Mouse (Mus musculus) midbrain, embryonic 11.5 days (tissue): ENCODE results near the gene Myo5a. TPM values are rescaled to one million over a fixed set of nuclear protein-coding genes. Genes with fewer than 3 reads are reported as not detected.
A peak's percentile ranks its signal among the peaks of the same experiment; 100 is the strongest.

ENCODE experiments used
- ATAC-seq: fragments of 200-750 bp; cut with Nextera tagmentation; 2 replicates; pipeline ENCODE4 v1.8.0; 2017; ENCODE audit warnings: moderate TSS enrichment, moderate library complexity; ENCODE audit not compliant: low FRiP score
- DNase-seq: peaks from one replicate; pipeline ENCODE4 v3.0.0; 2015; ENCODE audit warnings: low spot score; ENCODE audit errors: missing footprints
- H3K27ac ChIP-seq: fragments of 300-500 bp; sonication (generic); 2 replicates; pipeline ENCODE4 v1.5.1; 2014; ENCODE audit warnings: low read depth, low read length
- H3K27me3 ChIP-seq: fragments of 300-500 bp; sonication (generic); 2 replicates; pipeline ENCODE4 v1.6.1; 2014; ENCODE audit warnings: mild to moderate bottlenecking, low read length, moderate library complexity, mixed read lengths; ENCODE audit not compliant: control insufficient read depth, insufficient read depth
- H3K36me3 ChIP-seq: fragments of 300-500 bp; sonication (generic); 2 replicates; pipeline ENCODE4 v1.6.1; 2014; ENCODE audit warnings: mild to moderate bottlenecking, low read length, moderate library complexity, mixed read lengths; ENCODE audit not compliant: control insufficient read depth, insufficient read depth
- H3K4me1 ChIP-seq: fragments of 300-500 bp; sonication (generic); 2 replicates; pipeline ENCODE4 v1.6.1; 2014; ENCODE audit warnings: low read length; ENCODE audit not compliant: control insufficient read depth, insufficient read depth
- H3K4me2 ChIP-seq: fragments of 300-500 bp; sonication (generic); 2 replicates; pipeline ENCODE4 v1.6.1; 2014; ENCODE audit warnings: mild to moderate bottlenecking, moderate library complexity
- H3K4me3 ChIP-seq: fragments of 300-500 bp; sonication (generic); 2 replicates; pipeline ENCODE4 v1.5.1; 2014; ENCODE audit warnings: low read depth, low read length
- H3K9ac ChIP-seq: fragments of 300-500 bp; sonication (generic); 2 replicates; pipeline ENCODE4 v1.6.1; 2014; ENCODE audit warnings: low read length
- H3K9me3 ChIP-seq: fragments of 300-500 bp; sonication (generic); 2 replicates; pipeline ENCODE4 v1.6.1; 2016; ENCODE audit warnings: low read length; ENCODE audit not compliant: control insufficient read depth
- WGBS: fragments of 180-500 bp; shearing (Covaris S2); extraction: QIAGEN DNeasy Blood & Tissue Kit; methylation state at CpG from one replicate; pipeline ENCODE4 v1.1.7; 2014; 5-methylcytosine and 5-hydroxymethylcytosine counted together
- polyA plus RNA-seq: library from polyadenylated mRNA; unstranded; fragments of >200 nt; fragmentation: Nextera tagmentation; extraction: Ambion mirVana; gene quantifications from 2 replicates; pipeline ENCODE4 v1.2.1, GENCODE M21; 2014

Gene Myo5a
- polyA plus RNA-seq, 1 experiment from 2014 or later, result 29.2 TPM

GRCm38 (mm10) chr9:75092134-75092533 lies 21.3 kb downstream of the Myo5a start:
- Histone ChIP-seq H3K4me2 (no peak overlapping the region), H3K9ac (no peak overlapping the region), H3K9me3 (no peaks in the 10 kb centered on the region), H3K27ac (no peak overlapping the region), H3K4me1 (no peaks in the 10 kb centered on the region), H3K4me3 (no peak overlapping the region), H3K27me3 (no peaks in the 10 kb centered on the region), H3K36me3 (no peaks in the 10 kb centered on the region)
- no peak for DNase-seq
- 80% methylated on average over 1 of the region's 1 CpGs for WGBS
- no peak for ATAC-seq

- H3K4me2 ChIP-seq, result no peak overlapping the region
- 86% methylated on average over 3 of the region's 3 CpGs for WGBS
- H3K9ac ChIP-seq, result no peak overlapping the region
- no peak for DNase-seq
- no peak for ATAC-seq
- H3K4me1 ChIP-seq, result no peaks in the 10 kb centered on the region
- H3K27me3 ChIP-seq, result no peaks in the 10 kb centered on the region
- no peaks in the 10 kb centered on the region for H3K36me3 ChIP-seq
- no peak overlapping the region for H3K4me3 ChIP-seq
- no peak overlapping the region for H3K27ac ChIP-seq
- no peaks in the 10 kb centered on the region for H3K9me3 ChIP-seq
Observed at GRCm38 (mm10) chr9:75094762-75095161, 23.9 kb downstream of the Myo5a start.

- Histone ChIP-seq H3K9me3 (no peaks in the 10 kb centered on the region), H3K27me3 (no peaks in the 10 kb centered on the region), H3K4me2 (no peak overlapping the region), H3K4me3 (no peak overlapping the region), H3K9ac (no peak overlapping the region), H3K4me1 (peaks cover 4% of the 10 kb centered on the region), H3K36me3 (no peaks in the 10 kb centered on the region), H3K27ac (no peak overlapping the region)
- DNase-seq (no peak), ATAC-seq (no peak)
- WGBS, result 96% methylated on average over 9 of the region's 9 CpGs
Observed at GRCm38 (mm10) chr9:75098937-75099336, 28.1 kb downstream of the Myo5a start.

- peaks cover 9% of the 10 kb centered on the region for H3K4me1 ChIP-seq
- 94% methylated on average over 8 of the region's 8 CpGs for WGBS
- DNase-seq, result no peak
Observed at GRCm38 (mm10) chr9:75100157-75100781, 29.5 kb downstream of the Myo5a start.

GRCm38 (mm10) chr9:75102131-75102530 lies 31.3 kb downstream of the Myo5a start:
- no peak overlapping the region for H3K4me3 ChIP-seq
- H3K4me2 ChIP-seq, result no peak overlapping the region
- no peak overlapping the region for H3K9ac ChIP-seq
- no peaks in the 10 kb centered on the region for H3K27me3 ChIP-seq
- H3K9me3 ChIP-seq, result no peaks in the 10 kb centered on the region
- DNase-seq (no peak), ATAC-seq (no peak)
- no peaks in the 10 kb centered on the region for H3K36me3 ChIP-seq
- H3K4me1 ChIP-seq, result peaks cover 9% of the 10 kb centered on the region
- no peak overlapping the region for H3K27ac ChIP-seq

More at GRCm38 (mm10) chr9:75100157-75100781, 29.5 kb downstream of the Myo5a start:
- no peaks in the 10 kb centered on the region for H3K27me3 ChIP-seq
- no peak for ATAC-seq
- H3K27ac ChIP-seq, result no peak overlapping the region
- no peak overlapping the region for H3K4me2 ChIP-seq
- H3K9me3 ChIP-seq, result no peaks in the 10 kb centered on the region
- no peak overlapping the region for H3K4me3 ChIP-seq
- H3K36me3 ChIP-seq, result no peaks in the 10 kb centered on the region
- H3K9ac ChIP-seq, result no peak overlapping the region

- 85% methylated on average over 2 of the region's 2 CpGs for whole genome bisulfite sequencing
- no peak overlapping the region for H3K9ac ChIP-seq
Observed at GRCm38 (mm10) chr9:75116571-75117177, 45.9 kb downstream of the Myo5a start.

GRCm38 (mm10) chr9:75121126-75121525 lies 50.3 kb downstream of the Myo5a start:
- no peak overlapping the region for H3K9ac ChIP-seq

More at GRCm38 (mm10) chr9:75116571-75117177, 45.9 kb downstream of the Myo5a start:
- Histone ChIP-seq H3K36me3 (peaks cover 3% of the 10 kb centered on the region; the same call in 1 of the 2 replicates), H3K27ac (no peak overlapping the region), H3K4me2 (no peak overlapping the region), H3K9me3 (no peaks in the 10 kb centered on the region), H3K4me3 (no peak overlapping the region), H3K4me1 (no peaks in the 10 kb centered on the region), H3K27me3 (no peaks in the 10 kb centered on the region)
- ATAC-seq, result no peak
- peak; percentile 6 for DNase-seq

GRCm38 (mm10) chr9:75124201-75124721 lies 53.4 kb downstream of the Myo5a start:
- Histone ChIP-seq H3K4me2 (no peak overlapping the region), H3K4me1 (no peaks in the 10 kb centered on the region), H3K27me3 (no peaks in the 10 kb centered on the region), H3K27ac (no peak overlapping the region), H3K9ac (no peak overlapping the region), H3K4me3 (no peak overlapping the region), H3K36me3 (peaks cover 3% of the 10 kb centered on the region; the same call in 1 of the 2 replicates), H3K9me3 (no peaks in the 10 kb centered on the region)
- WGBS, result 59% methylated on average over 6 of the region's 6 CpGs
- DNase-seq (peak; percentile 76), ATAC-seq (no peak)

More at GRCm38 (mm10) chr9:75121126-75121525, 50.3 kb downstream of the Myo5a start:
- ATAC-seq, result no peak
- peaks cover 3% of the 10 kb centered on the region; the same call in 1 of the 2 replicates for H3K36me3 ChIP-seq
- H3K27me3 ChIP-seq, result no peaks in the 10 kb centered on the region
- no peaks in the 10 kb centered on the region for H3K4me1 ChIP-seq
- H3K9me3 ChIP-seq, result no peaks in the 10 kb centered on the region
- WGBS, result 88% methylated on average over 3 of the region's 3 CpGs
- DNase-seq, result peak; percentile 21
- H3K4me2 ChIP-seq, result no peak overlapping the region
- no peak overlapping the region for H3K4me3 ChIP-seq
- H3K27ac ChIP-seq, result no peak overlapping the region

GRCm38 (mm10) chr9:75130553-75130952 lies 59.7 kb downstream of the Myo5a start:
- H3K36me3 ChIP-seq, result no peaks in the 10 kb centered on the region
- WGBS, result 85% methylated on average over 2 of the region's 2 CpGs

More at GRCm38 (mm10) chr9:75130553-75130952, 59.7 kb downstream of the Myo5a start:
- Histone ChIP-seq H3K27me3 (no peaks in the 10 kb centered on the region), H3K4me2 (no peak overlapping the region), H3K9me3 (no peaks in the 10 kb centered on the region), H3K27ac (no peak overlapping the region), H3K4me3 (no peak overlapping the region), H3K4me1 (no peaks in the 10 kb centered on the region), H3K9ac (no peak overlapping the region)
- no peak for DNase-seq
- ATAC-seq, result no peak
